Mouse (Mus musculus): ENCODE results near the gene Epc2. TPM values are rescaled to one million over a fixed set of nuclear protein-coding genes. Genes with fewer than 3 reads are reported as not detected.
"Not testable (repeated sequence)": the region's sequence is repeated elsewhere in the genome, so short reads cannot be mapped to it uniquely, and the experiment has no call there.

Epc2 gene
- polyA plus RNA-seq, 1 experiment from 2014 or later: 8.2 TPM

DNA sequence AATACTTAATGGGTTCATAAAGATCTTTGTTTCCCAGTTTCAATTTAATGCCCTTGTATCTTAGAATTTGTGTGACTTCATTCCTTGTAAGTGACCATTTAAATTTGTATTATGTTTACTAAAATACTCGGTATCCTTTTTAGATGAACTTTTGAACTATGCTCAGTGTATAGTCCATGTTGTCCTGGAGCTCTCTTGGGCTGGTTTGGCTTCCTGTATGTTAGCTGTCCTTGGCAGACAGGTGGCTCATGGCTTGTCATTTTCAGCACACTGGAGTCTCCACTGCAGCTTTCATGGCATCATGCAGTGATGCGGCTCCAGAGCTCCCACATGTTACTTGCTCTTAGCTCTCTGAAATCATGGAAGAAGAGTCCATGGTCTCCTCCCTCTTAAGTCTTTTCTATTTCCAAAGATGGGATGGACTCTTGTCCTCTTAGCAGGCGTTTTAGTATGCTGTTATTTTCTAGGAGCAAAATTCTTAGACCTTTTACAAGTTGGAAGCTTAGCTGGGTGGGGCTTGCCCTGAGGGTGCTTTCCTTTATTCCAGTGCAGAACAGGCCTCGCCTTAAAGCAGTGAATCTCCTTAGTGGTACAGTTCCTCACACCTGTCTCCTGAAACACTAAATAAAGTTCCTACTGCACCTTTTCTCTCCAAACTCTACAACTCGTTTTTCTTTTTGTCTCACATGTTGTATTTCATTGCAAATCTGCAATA is 20.5 kb downstream of the Epc2 start:
- Histone ChIP-seq H3K27me3 (ENCODE audit: insufficient read depth, low read length) (no peaks in the 10 kb centered on the region), H3K4me1 (ENCODE audit: insufficient read depth) (no peaks in the 10 kb centered on the region), H3K9me3 (ENCODE audit: low read depth, low read length) (no peaks in the 10 kb centered on the region), H3K9ac (no peak overlapping the region), H3K27ac (ENCODE audit: low read depth) (no peak overlapping the region), H3K4me2 (no peak overlapping the region), H3K36me3 (ENCODE audit: insufficient read depth) (no peaks in the 10 kb centered on the region), H3K4me3 (ENCODE audit: low read depth, low read length) (no peak overlapping the region)
- DNase-seq: no peak
- no peak for TF ChIP-seq CTCF (IDR thresholded peaks at IDR 0.05; ENCODE audit: low read depth)
- no peak for ATAC-seq (ENCODE audit: insufficient read depth)
- 62% methylated on average over 5 of the region's 5 CpGs for WGBS

GRCm38 (mm10) chr2:49472443-49472842 is 21.2 kb downstream of the Epc2 start:
- H3K27ac ChIP-seq (ENCODE audit: low read depth): no peak overlapping the region
- TF ChIP-seq CTCF (IDR thresholded peaks at IDR 0.05; ENCODE audit: low read depth): no peak
- WGBS: 68% methylated on average over 6 of the region's 6 CpGs
- H3K4me3 ChIP-seq (ENCODE audit: low read depth, low read length): no peak overlapping the region
- no peaks in the 10 kb centered on the region for H3K9me3 ChIP-seq (ENCODE audit: low read depth, low read length)
- H3K36me3 ChIP-seq (ENCODE audit: insufficient read depth): no peaks in the 10 kb centered on the region
- ATAC-seq (ENCODE audit: insufficient read depth): no peak
- no peak overlapping the region for H3K9ac ChIP-seq
- H3K4me2 ChIP-seq: no peak overlapping the region
- H3K27me3 ChIP-seq (ENCODE audit: insufficient read depth, low read length): no peaks in the 10 kb centered on the region
- DNase-seq: peak; percentile 2
- H3K4me1 ChIP-seq (ENCODE audit: insufficient read depth): no peaks in the 10 kb centered on the region

DNA sequence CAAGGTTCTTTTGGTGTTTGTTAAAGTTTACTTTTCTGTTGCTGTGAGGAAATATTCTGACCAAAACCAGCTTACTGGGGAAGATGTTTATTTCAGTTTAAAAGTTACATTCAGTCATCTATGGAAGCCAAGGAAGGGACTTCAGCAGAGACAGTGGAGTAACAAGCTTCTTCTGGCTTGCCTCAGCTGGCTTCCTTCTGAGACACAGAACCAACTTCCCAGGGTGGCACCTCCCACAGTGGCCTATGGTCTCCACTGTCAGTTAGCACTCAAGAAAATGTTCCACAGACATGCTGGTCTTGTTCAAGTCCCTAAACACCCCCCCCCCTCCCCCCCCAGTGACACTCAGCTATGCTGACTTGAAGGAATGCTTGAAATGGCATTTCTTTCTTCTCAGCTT is 30.9 kb downstream of the Epc2 start:
- DNase-seq (peak; percentile 45), ATAC-seq (ENCODE audit: insufficient read depth) (peak; percentile 60; the same call in 1 of the 2 replicates)
- Histone ChIP-seq H3K4me3 (ENCODE audit: low read depth, low read length) (no peak overlapping the region), H3K9me3 (ENCODE audit: low read depth, low read length) (no peaks in the 10 kb centered on the region), H3K27ac (ENCODE audit: low read depth) (no peak overlapping the region), H3K4me1 (ENCODE audit: insufficient read depth) (no peaks in the 10 kb centered on the region), H3K4me2 (no peak overlapping the region), H3K27me3 (ENCODE audit: insufficient read depth, low read length) (no peaks in the 10 kb centered on the region), H3K36me3 (ENCODE audit: insufficient read depth) (no peaks in the 10 kb centered on the region), H3K9ac (no peak overlapping the region)
- TF ChIP-seq CTCF (IDR thresholded peaks at IDR 0.05; ENCODE audit: low read depth): no peak

GRCm38 (mm10) chr2:49483382-49483781 is 32.1 kb downstream of the Epc2 start:
- 94% methylated on average over 5 of the region's 5 CpGs for WGBS

GRCm38 (mm10) chr2:49501435-49501834 is 50.1 kb downstream of the Epc2 start:
- H3K27ac ChIP-seq (ENCODE audit: low read depth): no peak overlapping the region
- no peak overlapping the region for H3K4me2 ChIP-seq
- H3K9me3 ChIP-seq (ENCODE audit: low read depth, low read length): no peaks in the 10 kb centered on the region
- DNase-seq (no peak), ATAC-seq (ENCODE audit: insufficient read depth) (no peak)
- H3K4me1 ChIP-seq (ENCODE audit: insufficient read depth): no peaks in the 10 kb centered on the region
- no peak overlapping the region for H3K9ac ChIP-seq
- whole genome bisulfite sequencing: 36% methylated on average over 4 of the region's 4 CpGs
- H3K36me3 ChIP-seq (ENCODE audit: insufficient read depth): no peaks in the 10 kb centered on the region
- no peaks in the 10 kb centered on the region for H3K27me3 ChIP-seq (ENCODE audit: insufficient read depth, low read length)
- no peak overlapping the region for H3K4me3 ChIP-seq (ENCODE audit: low read depth, low read length)
- no peak for TF ChIP-seq CTCF (IDR thresholded peaks at IDR 0.05; ENCODE audit: low read depth)

More at GRCm38 (mm10) chr2:49483382-49483781, 32.1 kb downstream of the Epc2 start:
- no peak for TF ChIP-seq CTCF (IDR thresholded peaks at IDR 0.05; ENCODE audit: low read depth)
- H3K27ac ChIP-seq (ENCODE audit: low read depth): no peak overlapping the region
- no peak overlapping the region for H3K4me2 ChIP-seq
- no peaks in the 10 kb centered on the region for H3K9me3 ChIP-seq (ENCODE audit: low read depth, low read length)
- ATAC-seq (ENCODE audit: insufficient read depth): no peak
- H3K27me3 ChIP-seq (ENCODE audit: insufficient read depth, low read length): no peaks in the 10 kb centered on the region
- no peaks in the 10 kb centered on the region for H3K36me3 ChIP-seq (ENCODE audit: insufficient read depth)
- H3K4me3 ChIP-seq (ENCODE audit: low read depth, low read length): no peak overlapping the region
- no peak overlapping the region for H3K9ac ChIP-seq
- DNase-seq: no peak
- no peaks in the 10 kb centered on the region for H3K4me1 ChIP-seq (ENCODE audit: insufficient read depth)

- Histone ChIP-seq H3K36me3 (ENCODE audit: insufficient read depth) (no peaks in the 10 kb centered on the region), H3K27me3 (ENCODE audit: insufficient read depth, low read length) (no peaks in the 10 kb centered on the region), H3K4me2 (no peak overlapping the region), H3K4me1 (ENCODE audit: insufficient read depth) (no peaks in the 10 kb centered on the region), H3K27ac (ENCODE audit: low read depth) (no peak overlapping the region), H3K4me3 (ENCODE audit: low read depth, low read length) (no peak overlapping the region), H3K9ac (no peak overlapping the region), H3K9me3 (ENCODE audit: low read depth, low read length) (no peaks in the 10 kb centered on the region)
- peak; percentile 80 for DNase-seq
- 39% methylated on average over 3 of the region's 3 CpGs for WGBS
- no peak for TF ChIP-seq CTCF (IDR thresholded peaks at IDR 0.05; ENCODE audit: low read depth)
- no peak for ATAC-seq (ENCODE audit: insufficient read depth)
These were observed 52.3 kb downstream of the Epc2 start for GRCm38 (mm10) chr2:49503596-49503995.

DNA sequence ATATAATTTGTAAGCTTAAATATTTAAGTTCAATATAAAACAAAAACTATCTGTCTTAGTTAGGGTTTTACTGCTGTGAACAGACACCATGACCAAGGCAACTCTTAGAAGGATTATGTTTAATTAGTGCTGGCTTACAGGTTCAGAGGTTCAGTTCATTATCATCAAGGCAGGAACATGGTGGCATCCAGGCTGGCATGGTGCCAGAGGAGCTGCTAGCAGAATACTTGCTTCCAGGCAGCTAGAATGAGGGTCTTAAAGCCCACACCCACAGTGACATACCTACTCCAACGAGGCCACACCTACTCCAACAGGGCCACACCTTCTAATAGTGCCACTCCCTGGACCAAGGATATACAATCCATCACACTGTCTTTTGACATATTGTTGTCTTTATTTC is 53.9 kb downstream of the Epc2 start:
- not testable (repeated sequence) for H3K4me3 ChIP-seq (ENCODE audit: low read depth, low read length); H3K27ac ChIP-seq (ENCODE audit: low read depth); H3K9me3 ChIP-seq (ENCODE audit: low read depth, low read length); ATAC-seq (ENCODE audit: insufficient read depth); H3K4me2 ChIP-seq; H3K4me1 ChIP-seq (ENCODE audit: insufficient read depth); H3K9ac ChIP-seq; H3K36me3 ChIP-seq (ENCODE audit: insufficient read depth); H3K27me3 ChIP-seq (ENCODE audit: insufficient read depth, low read length)
- 85% methylated on average over 1 of the region's 1 CpGs for WGBS
- peak; percentile 7 for DNase-seq
